Mouse (Mus musculus) thymus, adult 18-20 months (tissue): Measurements from ENCODE around the gene BC004004.
"Not testable (repeated sequence)": the region's sequence is repeated elsewhere in the genome, so short reads cannot be mapped to it uniquely, and the experiment has no call there.

Experiments used
- DNase-seq, 2 experiments: peaks; one replicate each; pipeline ENCODE4 v3.0.0; 2022; ENCODE audit warnings: mixed read lengths in 2 of 2

Gene BC004004

GRCm38 (mm10) chr17:29268682-29269348 is at the start of gene BC004004:
Gene BC004004, plus strand, starts transcription at chr17:29268788.
- peak; percentile 92 to 93 for DNase-seq

GRCm38 (mm10) chr17:29220631-29221030 is 48.0 kb upstream of the BC004004 start:
- no peak for DNase-seq

GRCm38 (mm10) chr17:29231109-29231508 is 37.5 kb upstream of the BC004004 start:
- DNase-seq: no peak

GRCm38 (mm10) chr17:29236111-29236510 is 32.5 kb upstream of the BC004004 start:
- no peak for DNase-seq

- DNase-seq: no peak
These were observed 31.3 kb upstream of the BC004004 start for GRCm38 (mm10) chr17:29237267-29237771.

- DNase-seq: no peak
These were observed 30.7 kb upstream of the BC004004 start, which contains the start of gene Cpne5 for GRCm38 (mm10) chr17:29237772-29238420. Gene Cpne5, minus strand, starts transcription at chr17:29238167.

- no peak for DNase-seq
These were observed 30.1 kb upstream of the BC004004 start for GRCm38 (mm10) chr17:29238421-29238945.

- no peak for DNase-seq
These were observed 23.7 kb upstream of the BC004004 start for GRCm38 (mm10) chr17:29244912-29245311.

GRCm38 (mm10) chr17:29245725-29246124 is 22.9 kb upstream of the BC004004 start:
- DNase-seq: no peak

GRCm38 (mm10) chr17:29246602-29247001 is 22.0 kb upstream of the BC004004 start:
- DNase-seq: no peak

- no peak for DNase-seq
These were observed 20.7 kb upstream of the BC004004 start for GRCm38 (mm10) chr17:29247881-29248280.

GRCm38 (mm10) chr17:29249512-29249911 is 19.1 kb upstream of the BC004004 start:
- no peak for DNase-seq

GRCm38 (mm10) chr17:29251006-29251405 is 17.6 kb upstream of the BC004004 start:
- not testable (repeated sequence) for DNase-seq

GRCm38 (mm10) chr17:29251608-29252390 is 16.8 kb upstream of the BC004004 start:
- no peak for DNase-seq

- no peak for DNase-seq
These were observed 15.4 kb upstream of the BC004004 start for GRCm38 (mm10) chr17:29253236-29253635.

GRCm38 (mm10) chr17:29253684-29254083 is 14.9 kb upstream of the BC004004 start:
- no peak for DNase-seq

- not testable (repeated sequence) for DNase-seq
These were observed 13.8 kb upstream of the BC004004 start for GRCm38 (mm10) chr17:29254784-29255183.

- no peak for DNase-seq
These were observed 12.1 kb upstream of the BC004004 start for GRCm38 (mm10) chr17:29256507-29256906.

GRCm38 (mm10) chr17:29257001-29257511 is 11.5 kb upstream of the BC004004 start:
- DNase-seq: no peak

- DNase-seq: no peak
These were observed 10.5 kb upstream of the BC004004 start for GRCm38 (mm10) chr17:29258025-29258558.

- DNase-seq: no peak
These were observed 9.7 kb upstream of the BC004004 start for GRCm38 (mm10) chr17:29258921-29259320.

GRCm38 (mm10) chr17:29259489-29259888 is 9.1 kb upstream of the BC004004 start:
- peak; percentile 35 to 53 for DNase-seq

GRCm38 (mm10) chr17:29260501-29260900 is 8.1 kb upstream of the BC004004 start:
- DNase-seq: no peak
